Mouse (Mus musculus) layer of hippocampus, adult 9-11 months (tissue): Measurements from ENCODE around the gene Ssbp3.

ENCODE experiments used
- DNase-seq: peaks from one replicate; pipeline ENCODE4 v3.0.0; 2022

Ssbp3 gene

GRCm38 (mm10) chr4:106935583-106935935 lies 25.1 kb downstream of the Ssbp3 start:
- DNase-seq: no peak

- no peak for DNase-seq
These were observed 25.5 kb downstream of the Ssbp3 start for GRCm38 (mm10) chr4:106936041-106936440.

GRCm38 (mm10) chr4:106936741-106937140 lies 26.2 kb downstream of the Ssbp3 start:
- no peak for DNase-seq

- DNase-seq: no peak
These were observed 28.2 kb downstream of the Ssbp3 start for GRCm38 (mm10) chr4:106938506-106939222.

- peak; percentile 31 for DNase-seq
These were observed 28.9 kb downstream of the Ssbp3 start for GRCm38 (mm10) chr4:106939223-106939918.

GRCm38 (mm10) chr4:106939919-106940227 lies 29.4 kb downstream of the Ssbp3 start:
- peak; percentile 24 for DNase-seq

- no peak for DNase-seq
These were observed 30.4 kb downstream of the Ssbp3 start for GRCm38 (mm10) chr4:106940945-106941344.

- no peak for DNase-seq
These were observed 31.0 kb downstream of the Ssbp3 start for GRCm38 (mm10) chr4:106941475-106941874.

- DNase-seq: no peak
These were observed 32.0 kb downstream of the Ssbp3 start for GRCm38 (mm10) chr4:106942491-106942890.

- no peak for DNase-seq
These were observed 33.1 kb downstream of the Ssbp3 start for GRCm38 (mm10) chr4:106943627-106944026.

GRCm38 (mm10) chr4:106944898-106945297 lies 34.4 kb downstream of the Ssbp3 start:
- DNase-seq: no peak

GRCm38 (mm10) chr4:106947741-106948140 lies 37.2 kb downstream of the Ssbp3 start:
- no peak for DNase-seq

GRCm38 (mm10) chr4:106948546-106948945 lies 38.0 kb downstream of the Ssbp3 start:
- no peak for DNase-seq

- peak; percentile 31 for DNase-seq
These were observed 38.7 kb downstream of the Ssbp3 start for GRCm38 (mm10) chr4:106949200-106949599.

- DNase-seq: no peak
These were observed 40.3 kb downstream of the Ssbp3 start for GRCm38 (mm10) chr4:106950801-106951200.

GRCm38 (mm10) chr4:106951455-106951854 lies 41.0 kb downstream of the Ssbp3 start:
- no peak for DNase-seq

GRCm38 (mm10) chr4:106953221-106953620 lies 42.7 kb downstream of the Ssbp3 start:
- no peak for DNase-seq

GRCm38 (mm10) chr4:106953760-106954159 lies 43.3 kb downstream of the Ssbp3 start:
- DNase-seq: no peak

- DNase-seq: peak; percentile 86
These were observed 45.5 kb downstream of the Ssbp3 start for GRCm38 (mm10) chr4:106955729-106956712.

GRCm38 (mm10) chr4:106958117-106958516 lies 47.6 kb downstream of the Ssbp3 start:
- no peak for DNase-seq

- no peak for DNase-seq
These were observed 48.1 kb downstream of the Ssbp3 start for GRCm38 (mm10) chr4:106958561-106958960.

GRCm38 (mm10) chr4:106959506-106960302 lies 49.2 kb downstream of the Ssbp3 start:
- DNase-seq: no peak

- DNase-seq: no peak
These were observed 50.0 kb downstream of the Ssbp3 start for GRCm38 (mm10) chr4:106960476-106960875.
